Mouse (Mus musculus) cerebellum, adult 11 months (tissue): ENCODE measurements around the gene Gm11541.
"Not testable (repeated sequence)": the region's sequence is repeated elsewhere in the genome, so short reads cannot be mapped to it uniquely, and the experiment has no call there.

Experiments used
- DNase-seq: peaks from one replicate; pipeline ENCODE4 v3.0.0; 2022

Gene Gm11541

DNA sequence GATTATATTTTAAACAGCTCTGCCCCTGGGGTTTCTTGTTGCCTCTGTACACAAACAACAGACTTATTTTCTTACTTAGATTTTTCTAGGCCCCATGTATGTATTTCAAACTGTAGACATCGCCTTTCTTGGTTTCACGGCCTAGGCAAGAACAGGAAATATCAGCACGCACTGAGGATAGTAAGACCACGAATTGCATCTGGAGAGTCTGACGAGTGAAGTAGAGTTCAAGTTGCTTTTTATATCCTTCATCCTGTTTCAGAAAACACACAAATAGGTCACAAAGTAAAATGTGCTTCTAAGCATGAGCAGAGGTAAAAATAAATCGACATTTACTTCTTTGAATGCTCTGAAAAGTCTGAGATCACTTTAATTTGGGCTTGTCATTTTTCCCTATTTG lies 8.8 kb downstream of the Gm11541 start:
- DNase-seq = no peak

DNA sequence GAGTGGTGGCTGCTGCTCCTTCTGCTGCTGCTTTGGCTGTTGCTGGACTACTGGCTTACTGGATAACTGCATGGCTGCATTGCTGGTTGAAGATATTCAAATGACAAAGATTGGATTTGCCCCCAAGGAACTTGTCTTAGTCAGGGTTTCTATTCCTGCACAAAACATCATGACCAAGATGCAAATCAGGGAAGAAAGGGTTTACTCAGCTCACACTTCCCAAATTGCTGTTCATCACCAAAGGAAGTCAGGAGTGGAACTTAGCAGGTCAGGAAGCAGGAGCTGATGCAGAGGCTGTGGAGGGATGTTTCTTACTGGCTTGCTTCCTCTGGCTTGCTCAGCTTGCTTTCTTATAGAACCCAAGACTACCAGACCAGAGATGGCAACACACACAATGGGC lies 11.8 kb downstream of the Gm11541 start:
- not testable (repeated sequence) for DNase-seq

- DNase-seq = no peak
Observed at GRCm38 (mm10) chr11:94687178-94687577, 17.1 kb downstream of the Gm11541 start.

- DNase-seq = no peak
Observed at GRCm38 (mm10) chr11:94682427-94682826, 21.9 kb downstream of the Gm11541 start.

DNA sequence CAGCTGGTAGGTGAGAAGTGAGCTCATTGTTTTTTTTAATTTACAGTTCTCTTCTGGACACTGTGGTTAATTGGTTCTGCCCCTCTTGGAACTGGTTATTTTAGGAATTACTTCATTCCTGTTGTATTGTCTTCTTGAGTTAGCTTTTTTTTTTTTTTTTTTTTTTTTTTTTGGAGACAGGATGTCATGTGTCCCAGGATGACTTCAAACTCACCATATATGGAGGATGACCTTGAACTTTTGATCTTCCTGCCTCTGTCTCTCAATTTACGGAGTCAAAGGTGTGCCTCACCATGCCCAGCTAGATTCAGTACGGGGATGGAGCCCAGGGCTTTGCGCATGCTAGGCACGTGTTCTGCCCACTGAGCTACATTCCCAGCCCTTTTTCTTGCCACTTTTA lies 22.7 kb downstream of the Gm11541 start:
- DNase-seq = no peak

GRCm38 (mm10) chr11:94680639-94681038 lies 23.7 kb downstream of the Gm11541 start:
- DNase-seq = no peak

GRCm38 (mm10) chr11:94677607-94678145 lies 26.6 kb downstream of the Gm11541 start:
- no peak for DNase-seq

GRCm38 (mm10) chr11:94676754-94677606 lies 27.3 kb downstream of the Gm11541 start, which contains the start of gene Xylt2:
Gene Xylt2 (minus strand): TSS chr11:94677515.
- DNase-seq = peak; percentile 90

- no peak for DNase-seq
Observed at GRCm38 (mm10) chr11:94676308-94676707, 28.0 kb downstream of the Gm11541 start.

GRCm38 (mm10) chr11:94675446-94675845 lies 28.9 kb downstream of the Gm11541 start:
- DNase-seq = no peak

DNA sequence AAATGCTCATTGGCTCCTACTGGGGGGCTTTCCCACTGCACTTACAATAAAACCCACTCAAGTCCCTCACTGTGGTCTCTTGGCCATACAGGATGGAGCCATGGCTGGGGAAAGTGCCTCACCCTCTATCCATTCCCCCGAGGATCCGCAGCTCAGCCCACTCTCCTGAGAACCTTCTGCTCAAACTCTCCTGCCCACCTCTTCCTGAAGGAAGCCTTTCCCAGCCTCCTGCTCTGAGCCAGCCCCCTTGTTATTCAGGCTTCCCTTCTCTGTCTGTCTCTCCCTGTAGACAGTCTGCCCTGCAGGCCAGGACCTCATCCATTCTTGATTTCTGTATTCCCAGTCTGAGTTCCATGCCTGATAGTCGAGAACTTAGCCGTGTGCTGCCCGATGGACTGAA lies 29.3 kb downstream of the Gm11541 start:
- DNase-seq = no peak

- DNase-seq = no peak
Observed at GRCm38 (mm10) chr11:94665281-94665680, 39.0 kb downstream of the Gm11541 start.

GRCm38 (mm10) chr11:94661344-94661743 lies 43.0 kb downstream of the Gm11541 start:
- no peak for DNase-seq

- DNase-seq = peak; percentile 77
Observed at GRCm38 (mm10) chr11:94653663-94654436, 50.4 kb downstream of the Gm11541 start, which contains the start of the genes Mrpl27 and Eme1. Gene Mrpl27 (plus strand): TSS chr11:94653767. Gene Eme1 (minus strand): TSS chr11:94653964.

- no peak for DNase-seq
Observed at GRCm38 (mm10) chr11:94652973-94653372, 51.3 kb downstream of the Gm11541 start.

DNA sequence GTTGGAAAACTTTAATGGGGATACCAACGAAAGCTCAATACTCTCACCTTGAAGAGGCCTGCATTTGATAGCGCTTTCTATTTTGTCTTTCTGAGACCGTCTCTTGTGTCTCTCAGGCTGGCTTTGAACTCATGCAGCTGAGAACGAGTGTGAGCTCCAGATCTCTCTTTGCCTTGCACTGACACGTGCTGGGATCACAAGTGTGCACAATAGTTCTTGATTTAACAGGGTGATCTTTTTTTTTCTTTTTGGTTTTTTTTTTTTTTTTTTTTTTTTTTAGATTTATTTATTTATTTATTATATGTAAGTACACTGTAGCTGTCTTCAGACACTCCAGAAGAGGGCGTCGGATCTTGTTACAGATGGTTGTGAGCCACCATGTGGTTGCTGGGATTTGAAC lies 53.1 kb downstream of the Gm11541 start:
- DNase-seq = not testable (repeated sequence)

DNA sequence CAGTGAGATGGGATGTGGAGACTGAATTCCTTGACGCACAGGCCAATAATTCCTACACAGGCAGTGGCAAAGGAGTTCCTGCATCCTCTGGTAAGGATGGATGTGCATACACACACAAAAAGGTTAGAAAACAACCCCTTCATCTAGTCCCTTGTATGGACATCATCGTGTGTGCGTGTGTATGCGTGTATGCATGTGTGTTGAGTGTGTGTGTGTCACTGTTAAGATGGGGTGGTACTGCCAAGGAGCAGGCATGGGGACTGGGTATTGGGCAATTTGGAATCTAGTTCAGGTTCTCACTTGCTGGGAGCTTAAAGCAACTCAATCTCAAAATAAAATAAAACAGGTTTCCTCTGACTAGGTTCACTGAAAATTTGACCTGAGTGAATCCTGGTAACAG lies 57.8 kb downstream of the Gm11541 start:
- DNase-seq = no peak
